Mouse (Mus musculus) MEL-GATA-1-ER (cell line): ENCODE results near the gene Chd6.
"Not testable (repeated sequence)": the region's sequence is repeated elsewhere in the genome, so short reads cannot be mapped to it uniquely, and the experiment has no call there.

Experiments used
- DNase-seq: peaks from one replicate; pipeline ENCODE4 v3.0.0-alpha.2; 2012; ENCODE audit warnings: low read depth; ENCODE audit errors: extremely low read depth

The Chd6 gene

DNA sequence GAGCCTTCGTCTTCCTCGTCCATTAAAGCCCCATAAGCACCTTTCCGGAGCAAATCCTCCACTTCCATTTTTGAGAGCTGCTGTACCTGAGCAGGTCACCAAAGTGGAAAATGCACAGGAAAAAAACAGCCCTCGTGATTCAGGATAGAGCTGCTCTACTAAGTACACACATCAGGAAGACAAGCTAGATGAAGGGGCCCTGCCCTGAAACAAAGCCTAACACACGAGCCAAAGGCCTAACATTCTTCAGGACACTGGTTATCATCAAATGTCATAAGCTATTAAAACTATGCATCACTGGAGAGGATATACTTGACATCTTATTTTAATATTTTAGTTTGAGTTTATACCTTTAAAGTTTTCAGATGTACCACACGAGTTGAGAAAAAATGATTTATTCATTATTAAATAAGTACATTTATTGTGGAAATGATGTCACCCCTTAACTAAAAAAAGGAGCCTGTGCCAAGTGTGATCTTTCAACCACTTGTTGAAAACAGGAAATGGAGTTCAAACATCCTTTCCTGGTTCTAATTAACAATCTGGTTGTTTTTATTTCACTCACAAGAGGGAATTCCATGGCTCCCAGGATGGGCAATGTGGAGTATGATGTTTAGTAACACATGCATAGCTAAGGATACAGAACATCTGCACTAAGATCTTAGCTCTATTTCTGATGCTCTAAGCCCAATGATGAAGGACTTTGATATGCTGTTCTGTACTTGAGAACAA, 118.4 kb downstream of the Chd6 start:
- DNase-seq: no peak

DNA sequence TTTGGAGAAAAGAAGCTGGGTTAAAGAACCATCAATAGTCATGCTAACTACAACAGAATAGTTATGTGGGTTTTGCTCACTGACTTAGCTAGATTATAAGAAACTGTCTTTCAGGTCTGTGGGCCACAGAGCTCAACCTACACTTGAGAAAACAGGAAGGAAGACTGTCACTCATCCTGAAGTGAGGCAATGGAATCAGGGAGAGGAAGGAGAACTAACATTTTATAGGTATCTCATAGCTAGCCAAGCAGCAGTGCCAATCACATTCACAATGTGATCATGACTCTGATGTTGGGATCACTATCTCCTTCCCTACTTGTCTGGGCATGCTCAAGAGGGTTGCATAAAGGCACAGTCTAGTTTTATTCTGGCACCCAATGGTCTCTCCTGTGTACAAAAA, 121.4 kb downstream of the Chd6 start:
- DNase-seq: no peak

DNA sequence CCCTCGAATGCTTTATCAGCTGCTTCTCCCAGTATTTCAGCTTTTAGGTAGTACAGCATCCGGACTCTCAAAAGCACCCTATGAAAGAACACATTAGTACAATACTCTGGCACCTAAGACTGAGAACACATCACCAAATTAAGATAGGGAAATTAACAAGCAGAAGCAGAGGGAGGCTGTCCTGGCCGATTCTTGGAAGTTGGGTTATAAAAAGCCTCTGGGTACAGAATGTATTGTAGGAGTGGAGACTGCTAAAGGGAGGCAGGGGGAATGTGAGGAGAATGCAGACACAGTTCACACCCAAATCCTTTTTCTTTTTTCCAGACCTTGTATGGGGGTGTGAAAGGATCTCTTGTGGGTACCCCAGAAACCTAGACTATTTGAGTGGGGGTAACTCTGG, 126.2 kb downstream of the Chd6 start:
- no peak for DNase-seq

DNA sequence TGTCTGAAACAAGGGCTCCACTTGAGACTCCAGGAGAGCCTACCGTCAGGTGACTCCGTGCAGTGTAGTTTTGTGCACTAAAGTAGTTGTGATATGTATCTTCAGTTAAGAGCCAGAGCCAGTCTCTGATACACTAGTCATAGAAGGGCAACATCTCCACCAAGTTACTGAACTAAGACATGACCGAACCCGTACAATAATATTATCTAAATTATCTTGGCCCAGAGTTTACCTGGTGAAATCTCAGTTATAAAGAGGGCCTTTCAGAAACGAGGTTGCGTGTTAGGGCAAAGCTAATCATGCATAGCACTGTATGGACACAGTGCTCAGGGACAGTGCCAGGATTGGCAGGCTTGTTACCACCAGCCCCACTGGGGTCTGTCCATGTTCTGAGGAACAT, 127.1 kb downstream of the Chd6 start:
- no peak for DNase-seq

DNA sequence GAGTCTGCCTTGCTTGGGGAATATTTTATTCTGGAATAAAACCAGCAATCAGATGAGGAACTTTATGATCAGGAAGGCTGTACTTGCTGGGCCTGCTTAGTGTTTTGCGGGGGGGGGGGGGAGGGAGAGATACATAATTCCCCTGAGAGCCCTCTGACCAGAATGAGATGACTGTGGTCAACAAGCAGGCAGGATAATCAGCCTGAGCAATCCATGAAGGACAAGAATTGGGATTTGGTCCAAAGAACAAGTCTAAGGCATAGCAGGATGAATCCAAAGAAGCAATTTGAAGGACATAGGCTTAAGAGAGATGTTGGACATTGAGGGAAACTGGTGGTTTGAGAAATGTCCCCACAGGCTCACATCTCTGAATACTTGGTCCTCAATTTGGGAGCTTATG, 130.2 kb downstream of the Chd6 start:
- no peak for DNase-seq

DNA sequence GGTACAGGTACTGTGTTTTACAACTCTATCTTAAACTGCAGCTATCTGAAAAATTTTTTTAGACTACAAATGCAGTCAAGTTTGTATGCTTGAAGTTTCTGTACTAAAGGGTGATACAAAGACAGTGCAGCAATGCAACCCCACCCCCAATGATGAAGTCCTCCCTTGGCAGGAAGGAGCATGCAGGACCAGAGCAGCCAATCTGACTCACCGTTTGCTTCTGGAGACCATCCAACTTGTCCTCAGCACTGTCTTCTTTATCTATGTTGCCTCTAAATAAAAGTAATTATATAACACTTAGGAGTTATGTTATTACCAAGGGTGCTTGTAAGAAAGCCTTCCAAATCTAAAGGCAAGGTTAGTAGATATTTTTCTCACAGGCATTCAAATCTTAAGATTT, 131.6 kb downstream of the Chd6 start:
- no peak for DNase-seq

DNA sequence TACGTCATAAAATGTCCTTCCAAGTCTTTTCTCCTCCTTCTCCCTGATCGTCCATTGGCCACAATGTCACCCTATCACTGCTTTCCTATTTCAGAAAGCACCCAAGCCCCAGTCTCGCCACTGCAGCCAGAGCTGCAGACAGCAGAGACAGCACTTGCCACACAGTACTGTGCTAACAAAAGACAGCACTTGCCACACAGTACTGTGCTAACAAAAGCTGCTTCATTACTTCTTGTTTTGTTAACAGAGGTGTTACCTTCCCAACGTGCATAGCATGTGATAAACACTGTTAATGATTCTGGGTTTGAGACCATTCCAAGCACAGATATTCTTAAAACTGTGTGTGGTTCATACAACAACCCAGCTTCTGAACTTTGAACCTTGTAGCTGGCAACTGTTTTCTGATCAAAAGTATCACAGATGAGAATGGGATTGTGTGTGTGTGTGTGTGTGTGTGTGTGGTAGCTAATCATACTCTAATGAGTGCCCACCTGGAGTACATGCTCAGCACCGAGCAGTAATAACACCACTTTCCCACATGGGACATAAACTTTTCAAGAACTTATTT, 135.1 kb downstream of the Chd6 start:
- DNase-seq: no peak

DNA sequence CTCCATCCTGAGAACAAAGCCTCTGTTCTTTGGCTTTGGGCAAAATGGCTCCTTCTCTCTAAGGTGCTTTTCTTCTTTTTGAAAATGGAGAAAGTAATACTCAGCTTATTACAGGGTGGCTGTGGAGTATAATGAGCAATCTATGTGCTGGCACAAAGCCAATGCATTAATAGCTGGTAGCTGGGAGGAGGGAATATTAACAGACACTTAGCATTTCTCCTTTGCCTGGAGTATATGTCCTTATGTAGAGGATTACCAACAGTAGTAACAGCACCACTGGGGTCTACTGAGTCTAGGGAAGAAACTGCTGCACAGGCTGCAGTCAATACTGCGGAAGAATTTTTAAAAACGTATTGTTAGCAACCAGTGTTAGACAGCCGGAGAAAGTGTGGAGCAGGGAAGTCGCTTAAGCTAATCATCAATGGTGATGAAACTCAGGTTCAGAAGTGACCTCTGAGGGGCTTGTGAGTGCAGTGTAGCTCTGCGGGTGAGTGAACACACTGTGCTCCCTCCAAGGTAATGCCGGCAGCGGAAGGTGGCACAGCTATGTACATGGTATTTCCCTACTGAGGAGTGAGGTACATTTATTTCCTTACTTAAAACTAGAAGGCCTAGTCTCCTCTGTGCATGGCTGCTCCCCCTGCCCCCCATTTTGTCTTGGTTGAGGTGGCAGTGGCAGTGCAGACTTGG, 136.6 kb downstream of the Chd6 start:
- DNase-seq: no peak

DNA sequence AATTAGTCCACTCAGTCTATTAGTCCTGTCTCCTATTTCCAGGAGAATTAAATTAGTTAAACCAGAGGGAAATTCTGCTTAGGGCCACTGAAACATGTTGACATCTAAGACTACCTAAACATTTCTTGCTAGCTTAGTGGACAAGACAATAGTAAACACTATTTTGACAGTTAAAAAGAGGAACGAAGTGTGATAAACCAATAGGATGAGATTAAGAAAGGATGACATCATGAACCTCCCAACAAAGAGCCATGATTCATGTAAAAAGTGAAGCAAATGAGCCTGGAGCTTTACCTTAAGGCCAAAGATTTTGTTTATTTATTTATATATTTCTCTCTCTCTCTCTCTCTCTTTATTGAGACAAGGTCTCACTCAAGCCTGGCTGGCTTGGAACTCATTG, 146.7 kb downstream of the Chd6 start:
- DNase-seq: peak; percentile 33

DNA sequence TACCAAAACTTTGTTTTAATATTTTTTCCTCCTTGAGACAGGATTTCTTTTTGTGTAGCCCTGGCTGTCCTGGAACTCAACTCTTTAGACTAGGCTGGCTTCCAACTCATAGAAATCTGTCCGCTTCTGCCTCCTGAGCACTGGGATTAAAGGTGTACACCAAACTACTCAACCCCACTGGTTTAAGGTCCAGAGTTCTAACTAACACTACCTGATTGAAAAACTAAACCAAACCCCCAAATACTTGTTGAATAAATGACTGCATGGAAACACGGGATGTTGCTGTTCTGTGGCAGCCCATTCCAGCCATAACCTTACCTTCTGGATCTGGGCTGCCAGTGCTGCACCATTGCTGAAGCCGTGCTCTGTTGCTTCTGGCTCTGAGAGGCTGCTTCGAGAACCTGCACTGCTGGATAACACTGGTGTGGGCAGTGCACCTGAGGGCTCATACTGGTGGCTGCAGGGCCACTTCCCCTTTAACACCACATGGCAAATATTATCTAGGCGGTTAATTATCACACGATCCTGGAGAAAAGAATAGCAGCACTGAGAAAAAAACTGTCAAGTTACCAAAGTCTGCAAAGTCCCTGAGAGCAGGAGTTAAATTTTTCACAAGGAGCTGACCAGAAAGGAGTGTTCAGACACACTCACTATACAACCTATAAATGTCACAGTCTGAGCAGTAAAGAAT, 147.8 kb downstream of the Chd6 start:
- DNase-seq: peak; percentile 27

DNA sequence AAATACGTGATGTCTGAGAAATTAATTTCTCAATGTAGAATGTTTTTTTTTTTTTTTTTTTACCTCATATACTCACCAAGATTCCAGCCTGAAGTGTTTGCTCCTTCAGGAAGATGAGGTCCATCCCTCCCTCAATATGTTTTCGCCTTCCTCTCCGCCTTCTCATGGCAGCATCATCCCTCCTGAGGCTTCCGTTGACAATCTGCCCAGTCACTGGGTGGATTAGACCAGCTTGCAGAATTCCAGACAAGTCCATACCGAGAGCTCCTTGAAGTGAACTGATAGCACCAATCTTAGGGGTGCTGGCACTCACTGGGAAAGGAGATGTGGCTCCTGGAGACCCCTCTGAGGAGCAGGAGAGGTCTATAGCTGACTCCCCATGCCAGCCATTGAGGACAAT, 149.0 kb downstream of the Chd6 start:
- DNase-seq: no peak

DNA sequence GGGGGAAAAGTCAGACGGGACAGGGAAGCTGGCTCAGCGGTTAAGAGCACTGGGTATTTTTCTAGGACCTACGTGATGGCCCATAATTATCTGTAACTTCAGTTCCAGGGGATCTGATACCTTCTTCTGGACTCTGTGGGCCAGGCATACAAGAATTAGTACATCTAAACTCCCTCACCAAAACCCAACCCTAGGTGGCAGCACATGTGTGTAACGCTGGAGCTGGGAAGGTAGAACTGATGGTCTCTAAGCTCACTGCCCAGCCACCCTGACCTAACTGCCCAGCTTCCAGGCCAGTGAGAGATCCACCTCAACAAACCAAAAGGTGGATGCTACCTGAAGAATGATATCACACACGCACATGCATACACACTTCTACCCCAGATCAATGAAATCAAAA, 150.1 kb downstream of the Chd6 start:
- DNase-seq: no peak

DNA sequence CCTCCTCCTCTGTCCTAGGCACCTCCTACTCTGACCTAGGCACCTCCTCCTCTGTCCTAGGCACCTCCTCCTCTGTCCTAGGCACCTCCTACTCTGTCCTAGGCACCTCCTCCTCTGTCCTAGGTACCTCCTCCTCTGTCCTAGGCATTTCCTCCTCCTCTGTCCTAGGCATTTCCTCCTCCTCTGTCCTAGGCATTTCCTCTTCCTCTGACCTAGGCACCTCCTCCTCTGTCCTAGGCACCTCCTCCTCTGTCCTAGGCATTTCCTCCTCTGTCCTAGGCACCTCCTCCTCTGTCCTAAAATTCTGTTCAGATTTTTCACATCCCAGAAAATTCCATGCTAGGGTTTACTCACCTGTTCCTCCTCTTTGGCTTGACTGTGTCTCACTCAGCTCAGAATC, 151.1 kb downstream of the Chd6 start:
- not testable (repeated sequence) for DNase-seq

DNA sequence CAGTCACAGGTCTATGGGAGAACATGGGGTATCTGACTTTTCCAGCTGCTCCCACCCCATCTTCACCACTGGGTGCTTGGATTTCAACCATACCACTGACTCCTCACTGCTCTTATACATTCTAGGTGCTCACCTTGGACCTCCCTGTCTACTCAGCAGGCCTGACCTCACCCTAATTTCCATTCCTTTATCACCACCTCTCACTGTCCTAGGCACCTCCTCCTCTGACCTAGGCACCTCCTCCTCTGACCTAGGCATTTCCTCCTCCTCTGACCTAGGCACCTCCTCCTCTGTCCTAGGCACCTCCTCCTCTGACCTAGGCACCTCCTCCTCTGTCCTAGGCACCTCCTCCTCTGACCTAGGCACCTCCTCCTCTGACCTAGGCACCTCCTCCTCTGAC, 151.6 kb downstream of the Chd6 start:
- not testable (repeated sequence) for DNase-seq

DNA sequence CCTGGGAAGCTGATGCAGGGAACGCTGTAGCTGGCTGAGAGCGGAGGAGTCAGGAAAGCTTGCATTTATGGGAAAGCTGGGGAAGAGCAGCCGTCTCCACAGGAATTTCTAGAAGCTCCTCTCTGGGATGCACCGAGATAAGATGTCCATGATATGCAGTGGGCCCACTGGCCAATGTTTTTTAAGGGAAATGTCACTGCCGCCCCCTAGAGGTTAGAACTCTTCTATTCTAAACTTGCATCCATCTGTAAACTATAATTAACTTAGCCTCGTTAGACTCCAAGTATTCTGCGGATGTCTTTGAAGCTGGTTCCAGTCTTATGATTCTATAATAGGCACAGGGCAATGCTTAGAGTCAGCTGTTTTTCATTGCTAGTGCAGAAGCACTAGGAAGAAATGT, 153.5 kb downstream of the Chd6 start:
- DNase-seq: no peak

DNA sequence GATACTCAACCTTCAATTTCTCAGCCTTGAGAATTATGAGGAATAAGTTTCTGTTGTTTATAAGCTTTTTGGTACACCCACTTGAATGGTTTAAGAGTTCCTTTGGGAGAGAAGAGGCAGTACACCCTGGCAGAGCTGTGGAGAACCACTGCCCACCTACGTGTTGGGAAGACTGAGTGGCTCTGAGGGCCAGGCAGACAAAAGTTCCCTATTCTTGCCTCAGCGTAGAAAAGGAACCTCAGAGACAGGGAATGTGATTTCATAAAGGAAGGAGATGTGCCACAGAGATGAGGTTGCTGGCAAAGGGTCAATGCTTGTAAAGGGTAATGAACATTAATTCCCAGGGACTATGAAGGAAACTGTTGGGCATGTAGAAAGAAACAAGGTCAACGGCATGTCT, 154.3 kb downstream of the Chd6 start:
- no peak for DNase-seq

DNA sequence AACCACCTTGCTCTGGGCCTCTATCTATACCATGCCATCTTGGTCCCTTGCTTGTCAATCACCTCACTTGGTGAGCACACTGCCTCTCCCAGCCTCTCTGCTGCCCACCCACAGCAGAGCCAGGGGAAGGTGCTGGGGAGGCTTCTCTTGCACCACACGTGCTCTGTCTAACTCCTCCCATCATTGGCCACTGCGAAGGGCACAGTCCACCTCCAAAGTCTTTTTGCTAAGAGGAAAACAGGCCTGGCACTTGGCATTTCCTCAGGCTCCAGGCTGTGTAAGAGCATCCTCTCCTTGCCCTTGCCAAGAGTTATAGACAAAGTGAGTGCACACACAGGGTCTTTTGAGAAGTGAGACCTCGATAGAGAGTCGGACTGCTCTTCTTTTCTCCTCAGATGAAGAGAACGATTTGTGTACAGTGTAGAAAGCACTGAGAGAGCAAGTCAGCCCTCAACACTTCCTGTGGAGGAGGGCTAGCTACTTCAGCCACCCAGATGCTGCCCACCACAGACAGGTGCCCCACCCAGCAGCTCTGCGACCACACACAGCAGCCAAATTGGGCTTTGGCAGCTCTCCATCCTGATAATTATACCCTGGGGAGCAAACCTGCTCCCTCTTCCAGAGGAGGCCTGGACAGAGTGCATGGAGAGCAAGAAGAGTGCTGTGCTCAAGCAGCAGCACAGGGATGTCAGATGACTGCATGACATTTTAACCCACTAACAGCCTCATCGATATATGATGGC, 155.6 kb downstream of the Chd6 start:
- no peak for DNase-seq

DNA sequence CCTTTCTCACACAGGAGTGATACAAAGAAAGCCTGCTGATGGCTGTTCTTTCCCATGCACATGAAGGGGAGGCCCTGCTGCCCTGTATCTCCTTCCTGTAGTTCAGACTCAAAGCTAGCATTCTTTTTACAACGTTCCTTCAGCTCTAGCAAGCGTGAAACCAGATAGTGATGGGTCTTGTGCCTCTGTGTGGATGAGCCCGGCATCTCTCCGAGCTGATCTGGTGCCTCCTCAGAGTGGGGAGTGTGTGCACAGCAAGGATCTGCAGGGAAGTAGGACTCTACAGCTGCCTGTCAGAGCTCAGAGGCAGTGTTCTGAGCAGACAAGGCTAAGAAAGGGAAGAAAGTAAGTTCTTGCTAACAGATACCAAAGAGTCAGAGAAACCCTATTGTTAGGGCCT, 157.3 kb downstream of the Chd6 start:
- no peak for DNase-seq

DNA sequence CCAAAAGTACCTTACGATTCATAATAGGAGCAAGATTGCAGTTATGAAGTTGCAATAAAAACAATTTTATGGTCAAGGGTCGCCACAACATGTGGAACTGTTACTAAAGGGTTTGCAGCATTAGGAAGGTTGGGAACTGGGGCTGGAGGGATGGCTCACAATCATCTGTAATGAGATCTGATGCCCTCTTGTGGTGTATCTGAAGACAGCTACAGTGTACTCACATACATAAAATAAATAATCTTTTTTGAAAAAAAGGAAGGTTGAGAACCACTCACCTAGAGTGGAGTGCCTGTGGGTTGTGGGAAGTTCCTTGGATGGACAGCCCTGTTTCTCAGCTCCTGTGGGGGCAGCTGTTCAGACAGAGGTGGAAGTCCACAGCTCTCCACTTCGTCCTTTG, 166.4 kb downstream of the Chd6 start:
- DNase-seq: no peak

DNA sequence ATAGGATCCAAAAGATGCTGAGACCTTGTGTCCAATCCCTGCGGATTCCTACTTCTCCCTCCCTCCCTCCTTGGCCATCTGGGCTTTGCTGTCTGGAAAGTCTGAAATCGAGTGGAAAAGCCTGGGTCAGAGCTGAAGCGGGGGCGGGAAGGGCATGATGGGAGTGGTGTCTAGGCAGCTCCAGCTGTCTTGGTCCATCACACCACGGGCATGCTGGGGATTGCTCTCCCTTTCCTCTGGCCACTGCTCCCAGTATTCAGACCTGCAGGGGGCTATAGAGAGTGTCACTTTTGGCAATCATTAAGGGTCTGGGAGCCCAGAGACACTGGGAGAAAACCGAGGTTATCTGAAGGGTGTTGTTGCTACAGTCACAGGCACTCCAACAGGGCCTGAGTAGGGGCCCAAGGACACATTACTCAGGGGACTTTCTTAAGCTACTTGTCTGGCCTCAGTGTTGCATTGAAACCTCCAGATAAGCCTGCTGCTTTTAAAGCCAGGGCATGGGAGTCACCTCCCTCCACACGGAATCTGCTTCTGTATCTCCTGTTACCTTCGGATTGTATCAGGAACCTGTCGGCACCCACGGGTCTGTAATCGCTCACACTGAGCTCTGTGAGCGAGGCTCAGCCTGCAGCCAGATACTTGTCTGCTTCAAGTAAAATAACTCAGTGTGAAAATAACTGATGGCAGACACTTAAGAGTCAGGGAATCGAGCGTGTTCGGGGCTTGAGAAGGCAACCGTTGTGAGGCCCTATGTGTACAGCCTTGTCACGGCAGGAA, 167.8 kb downstream of the Chd6 start:
- DNase-seq: no peak

DNA sequence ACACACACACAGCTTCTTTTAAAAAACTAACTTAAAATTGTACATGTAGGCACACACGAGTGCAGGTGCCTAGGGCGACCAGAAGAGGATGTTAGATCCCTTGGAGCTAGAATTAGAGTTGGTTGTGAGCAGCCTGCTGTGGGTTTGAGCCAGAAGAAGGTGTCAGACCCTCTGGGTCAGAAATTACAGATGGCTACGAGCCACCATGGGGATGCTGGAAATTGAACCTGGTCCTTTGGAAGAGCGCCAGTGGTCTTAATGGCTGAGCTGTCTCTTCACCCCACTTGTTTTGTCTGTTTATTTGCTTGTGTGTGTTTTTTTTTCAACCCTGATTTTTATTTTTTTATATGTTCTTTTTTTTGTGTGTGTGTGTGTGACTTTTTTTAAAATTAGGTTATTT, 174.4 kb downstream of the Chd6 start:
- no peak for DNase-seq
